Comparison of ENCODE assay signal across 8 mouse cellular contexts in the genomic region with DNA sequence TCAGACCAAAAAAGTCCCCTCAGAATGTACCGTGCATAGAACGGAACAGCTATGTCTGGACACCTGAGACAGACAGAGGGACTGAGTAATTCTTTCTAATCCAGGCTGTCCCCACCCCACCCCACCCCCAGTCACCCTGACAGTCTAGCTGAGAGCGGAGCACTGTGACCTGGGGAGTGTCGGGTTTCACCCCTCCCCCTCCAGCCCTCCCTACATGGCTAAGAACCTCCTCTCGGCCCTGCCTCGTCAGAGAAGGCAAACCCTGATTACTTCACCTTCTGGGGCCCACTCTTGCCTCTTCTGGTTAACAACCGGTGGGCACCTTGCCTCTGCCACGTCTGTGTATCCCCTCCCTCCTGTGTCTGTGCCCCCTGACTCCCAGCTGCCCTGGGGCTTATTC. TPM values are rescaled to one million over a fixed set of nuclear protein-coding genes. Genes with fewer than 3 reads are reported as not detected.
DNase-seq lines count a peak whose midpoint lies in the region; ATAC-seq lines count a peak whose summit lies in the region.

No protein-coding gene starts in this region.

- H3K4me3 ChIP-seq in forebrain, embryonic 11.5 days (ENCODE audit: low read depth, low read length): no peak overlapping the region
- no peak overlapping the region for H3K4me3 ChIP-seq in forebrain, embryonic 15.5 days
- no peak overlapping the region for H3K4me3 ChIP-seq in embryonic facial prominence, embryonic 15.5 days (replicated peaks)
- no peak overlapping the region for H3K4me3 ChIP-seq in hindbrain, embryonic 13.5 days
- no peak overlapping the region for H3K4me3 ChIP-seq in liver, embryonic 13.5 days (replicated peaks)

- ATAC-seq in forebrain, embryonic 11.5 days (replicated peaks; ENCODE audit: low FRiP score): peak; percentile 71
- no peak for ATAC-seq in forebrain, embryonic 15.5 days (replicated peaks)
- peak; percentile 39; the same call in 1 of the 2 replicates for ATAC-seq in embryonic facial prominence, embryonic 15.5 days (ENCODE audit: insufficient number of reproducible peaks, low FRiP score, low TSS enrichment, low read depth)
- ATAC-seq in hindbrain, embryonic 13.5 days (ENCODE audit: low FRiP score): peak; percentile 6; the same call in 1 of the 2 replicates
- peak; percentile 78 for ATAC-seq in liver, embryonic 13.5 days (ENCODE audit: low read depth)
- ATAC-seq in erythroid progenitor cell, adult 5-6 weeks (replicated peaks; ENCODE audit: low FRiP score, poor library complexity, severe bottlenecking): no peak

- H3K27ac ChIP-seq in forebrain, embryonic 11.5 days (ENCODE audit: low read depth, low read length): peak overlapping the region; percentile 58
- no peak overlapping the region for H3K27ac ChIP-seq in forebrain, embryonic 15.5 days (replicated peaks)
- H3K27ac ChIP-seq in embryonic facial prominence, embryonic 15.5 days (replicated peaks): no peak overlapping the region
- 0 out of 2 replicates have a peak overlapping the region, but pooled peaks have one; percentile 26 for H3K27ac ChIP-seq in hindbrain, embryonic 13.5 days
- no peak overlapping the region for H3K27ac ChIP-seq in liver, embryonic 13.5 days

- H3K36me3 ChIP-seq in forebrain, embryonic 11.5 days (ENCODE audit: control insufficient read depth, insufficient read depth, low read length): no peaks in the 10 kb centered on the region
- H3K36me3 ChIP-seq in forebrain, embryonic 15.5 days: no peaks in the 10 kb centered on the region
- H3K36me3 ChIP-seq in embryonic facial prominence, embryonic 15.5 days: no peaks in the 10 kb centered on the region
- no peaks in the 10 kb centered on the region for H3K36me3 ChIP-seq in hindbrain, embryonic 13.5 days
- no peaks in the 10 kb centered on the region for H3K36me3 ChIP-seq in liver, embryonic 13.5 days

- H3K27me3 ChIP-seq in forebrain, embryonic 11.5 days (ENCODE audit: control insufficient read depth, insufficient read depth, low read length): no peaks in the 10 kb centered on the region
- no peaks in the 10 kb centered on the region for H3K27me3 ChIP-seq in forebrain, embryonic 15.5 days
- peaks cover 32% of the 10 kb centered on the region for H3K27me3 ChIP-seq in embryonic facial prominence, embryonic 15.5 days
- H3K27me3 ChIP-seq in hindbrain, embryonic 13.5 days: no peaks in the 10 kb centered on the region
- H3K27me3 ChIP-seq in liver, embryonic 13.5 days: peaks cover 48% of the 10 kb centered on the region

- WGBS in forebrain, embryonic 11.5 days: 1% methylated on average over 8 of the region's 8 CpGs
- WGBS in forebrain, embryonic 15.5 days: 9% methylated on average over 8 of the region's 8 CpGs
- under 1% methylated on average over 8 of the region's 8 CpGs for WGBS in embryonic facial prominence, embryonic 15.5 days
- 6% methylated on average over 8 of the region's 8 CpGs for WGBS in hindbrain, embryonic 13.5 days
- WGBS in liver, embryonic 13.5 days (ENCODE audit: insufficient replicate concordance): 10% methylated on average over 8 of the region's 8 CpGs

- peak; percentile 78 for DNase-seq in forebrain, embryonic 11.5 days (ENCODE audit: low spot score)
- DNase-seq in liver, embryonic 13.5 days: no peak
- DNase-seq in retina, postnatal 1 day: peak; percentile 65
- no peak for DNase-seq in frontal cortex, adult 2 months (ENCODE audit: extremely low spot score in 1 of 2, low spot score in 1 of 2)

- no peaks in the 10 kb centered on the region for H3K9me3 ChIP-seq in forebrain, embryonic 11.5 days (ENCODE audit: control insufficient read depth, low read length)
- no peaks in the 10 kb centered on the region for H3K9me3 ChIP-seq in forebrain, embryonic 15.5 days
- H3K9me3 ChIP-seq in embryonic facial prominence, embryonic 15.5 days (replicated peaks): no peaks in the 10 kb centered on the region
- H3K9me3 ChIP-seq in hindbrain, embryonic 13.5 days: no peaks in the 10 kb centered on the region
- no peaks in the 10 kb centered on the region for H3K9me3 ChIP-seq in liver, embryonic 13.5 days (replicated peaks)

- peak overlapping the region; percentile 24; the same call in 1 of the 2 replicates for H3K4me2 ChIP-seq in forebrain, embryonic 11.5 days (ENCODE audit: low read depth, low read length, severe bottlenecking)
- no peak overlapping the region for H3K4me2 ChIP-seq in forebrain, embryonic 15.5 days (replicated peaks)
- H3K4me2 ChIP-seq in embryonic facial prominence, embryonic 15.5 days (replicated peaks): peak overlapping the region; percentile 19; the same call in 1 of the 2 replicates
- peak overlapping the region; percentile 29 for H3K4me2 ChIP-seq in hindbrain, embryonic 13.5 days
- no peak overlapping the region for H3K4me2 ChIP-seq in liver, embryonic 13.5 days

- H3K4me1 ChIP-seq in forebrain, embryonic 11.5 days (replicated peaks; ENCODE audit: control insufficient read depth, insufficient read depth, low read length): peaks cover 30% of the 10 kb centered on the region
- H3K4me1 ChIP-seq in forebrain, embryonic 15.5 days: peaks cover 55% of the 10 kb centered on the region
- peaks cover 61% of the 10 kb centered on the region for H3K4me1 ChIP-seq in embryonic facial prominence, embryonic 15.5 days
- peaks cover 78% of the 10 kb centered on the region for H3K4me1 ChIP-seq in hindbrain, embryonic 13.5 days (replicated peaks)
- H3K4me1 ChIP-seq in liver, embryonic 13.5 days (replicated peaks): 0 out of 2 replicates have a peak, but pooled peaks cover 5% of the 10 kb centered on the region

- H3K9ac ChIP-seq in forebrain, embryonic 11.5 days (ENCODE audit: low read length): peak overlapping the region; percentile 33; the same call in 1 of the 2 replicates
- H3K9ac ChIP-seq in forebrain, embryonic 15.5 days (replicated peaks): no peak overlapping the region
- H3K9ac ChIP-seq in embryonic facial prominence, embryonic 15.5 days: no peak overlapping the region
- H3K9ac ChIP-seq in hindbrain, embryonic 13.5 days: peak overlapping the region; percentile 53
- no peak overlapping the region for H3K9ac ChIP-seq in liver, embryonic 13.5 days

RNA-seq across cellular contexts. Expression of a gene that starts 7.7 kb away (rescaled TPM):
- 21.0 and 23.7 TPM in 2 replicates for polyA plus RNA-seq in forebrain, embryonic 11.5 days (2014; fragmentation: Nextera tagmentation; extraction: Ambion mirVana)
- polyA plus RNA-seq in forebrain, embryonic 15.5 days (2015; fragmentation: Nextera tagmentation; extraction: Ambion mirVana): 20.2 and 21.3 TPM in 2 replicates
- 14.0 and 14.1 TPM in 2 replicates for polyA plus RNA-seq in embryonic facial prominence, embryonic 15.5 days (2015; fragmentation: Nextera tagmentation; extraction: Ambion mirVana)
- polyA plus RNA-seq in hindbrain, embryonic 13.5 days (2015; fragmentation: Nextera tagmentation; extraction: Ambion mirVana): 39.5 and 44.7 TPM in 2 replicates
- 0.36 and 0.50 TPM in 2 replicates for polyA plus RNA-seq in liver, embryonic 13.5 days (2015; fragmentation: Nextera tagmentation; extraction: Ambion mirVana)
- not detected in 2 replicates for total RNA-seq in erythroid progenitor cell, adult 5-6 weeks (2015; ENCODE audit: low replicate concordance)
- total RNA-seq in erythroid progenitor cell, adult 5-6 weeks (2017; ENCODE audit: low replicate concordance): 0.13 TPM in 1 of 2 replicates, not detected in the other
- polyA plus RNA-seq in frontal cortex, adult 2 months (2012; rRNA removed): 49.7 and 58.9 TPM in 2 replicates

Comparison
In these comparisons a context has a peak if more than half of its experiments do, and no peak if none do; other contexts are left out.
1. ATAC-seq: peak in forebrain, embryonic 11.5 days (single experiment), embryonic facial prominence, embryonic 15.5 days (single experiment), hindbrain, embryonic 13.5 days (single experiment) and liver, embryonic 13.5 days (single experiment); none in forebrain, embryonic 15.5 days (single experiment) and erythroid progenitor cell, adult 5-6 weeks (single experiment).
2. H3K27ac ChIP-seq: peak in forebrain, embryonic 11.5 days (single experiment) and hindbrain, embryonic 13.5 days (single experiment); none in forebrain, embryonic 15.5 days (single experiment), embryonic facial prominence, embryonic 15.5 days (single experiment) and liver, embryonic 13.5 days (single experiment).
3. H3K4me2 ChIP-seq: peak in forebrain, embryonic 11.5 days (single experiment), embryonic facial prominence, embryonic 15.5 days (single experiment) and hindbrain, embryonic 13.5 days (single experiment); none in forebrain, embryonic 15.5 days (single experiment) and liver, embryonic 13.5 days (single experiment).
4. H3K9ac ChIP-seq: peak in forebrain, embryonic 11.5 days (single experiment) and hindbrain, embryonic 13.5 days (single experiment); none in forebrain, embryonic 15.5 days (single experiment), embryonic facial prominence, embryonic 15.5 days (single experiment) and liver, embryonic 13.5 days (single experiment).
5. DNase-seq: peak in forebrain, embryonic 11.5 days (single experiment) and retina, postnatal 1 day (single experiment); none in liver, embryonic 13.5 days (single experiment) and frontal cortex, adult 2 months (0 of 2).
6. RNA of a gene that starts 7.7 kb away (polyA plus RNA-seq): 49.7 to 58.9 TPM in frontal cortex, adult 2 months, 39.5 to 44.7 TPM in hindbrain, embryonic 13.5 days, 20.2 to 21.3 TPM in forebrain, embryonic 15.5 days, 21.0 to 23.7 TPM in forebrain, embryonic 11.5 days and 14.0 to 14.1 TPM in embryonic facial prominence, embryonic 15.5 days; 0.36 to 0.50 TPM in liver, embryonic 13.5 days; every median in the first group is over 10 times any median in the second.